Mouse (Mus musculus) splenic B cell, adult 2 months (primary cell): ENCODE data around the gene Kri1.
A peak's percentile ranks its signal among the peaks of the same experiment; 100 is the strongest.

ENCODE experiments used
- DNase-seq: peaks from one replicate; pipeline ENCODE4 v3.0.0-alpha.2; 2011; ENCODE audit warnings: low read depth, low spot score
- H3K27me3 ChIP-seq: 2 replicates; pipeline ENCODE4 v1.6.1; 2012; ENCODE audit warnings: mild to moderate bottlenecking, low read length, moderate library complexity, mixed read lengths; ENCODE audit not compliant: control insufficient read depth, poor library complexity, insufficient read depth, severe bottlenecking
- H3K36me3 ChIP-seq: 2 replicates; pipeline ENCODE4 v1.6.1; 2012; ENCODE audit warnings: mild to moderate bottlenecking, low read length, moderate library complexity, mixed read lengths; ENCODE audit not compliant: control insufficient read depth, poor library complexity, insufficient read depth, severe bottlenecking

The Kri1 gene

DNA sequence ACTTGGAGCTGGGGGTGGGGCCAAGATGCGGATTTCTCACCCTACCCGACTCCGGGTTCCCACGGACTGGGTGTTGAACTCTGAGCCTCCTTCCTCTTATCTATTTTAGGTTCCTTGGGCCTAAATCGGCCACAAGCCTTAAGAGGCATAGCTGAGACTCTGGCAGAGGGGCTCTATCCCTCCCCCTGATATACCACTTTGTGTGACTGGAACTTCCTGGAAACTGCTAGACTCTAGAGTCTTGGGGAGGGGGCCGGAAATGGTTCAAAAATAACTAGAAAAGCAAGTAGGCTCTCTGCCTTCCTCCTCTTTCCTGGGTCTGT, 33.7 kb upstream of the Kri1 start:
- peak; percentile 79 for DNase-seq
- no peaks in the 10 kb centered on the region for H3K36me3 ChIP-seq
- no peaks in the 10 kb centered on the region for H3K27me3 ChIP-seq

DNA sequence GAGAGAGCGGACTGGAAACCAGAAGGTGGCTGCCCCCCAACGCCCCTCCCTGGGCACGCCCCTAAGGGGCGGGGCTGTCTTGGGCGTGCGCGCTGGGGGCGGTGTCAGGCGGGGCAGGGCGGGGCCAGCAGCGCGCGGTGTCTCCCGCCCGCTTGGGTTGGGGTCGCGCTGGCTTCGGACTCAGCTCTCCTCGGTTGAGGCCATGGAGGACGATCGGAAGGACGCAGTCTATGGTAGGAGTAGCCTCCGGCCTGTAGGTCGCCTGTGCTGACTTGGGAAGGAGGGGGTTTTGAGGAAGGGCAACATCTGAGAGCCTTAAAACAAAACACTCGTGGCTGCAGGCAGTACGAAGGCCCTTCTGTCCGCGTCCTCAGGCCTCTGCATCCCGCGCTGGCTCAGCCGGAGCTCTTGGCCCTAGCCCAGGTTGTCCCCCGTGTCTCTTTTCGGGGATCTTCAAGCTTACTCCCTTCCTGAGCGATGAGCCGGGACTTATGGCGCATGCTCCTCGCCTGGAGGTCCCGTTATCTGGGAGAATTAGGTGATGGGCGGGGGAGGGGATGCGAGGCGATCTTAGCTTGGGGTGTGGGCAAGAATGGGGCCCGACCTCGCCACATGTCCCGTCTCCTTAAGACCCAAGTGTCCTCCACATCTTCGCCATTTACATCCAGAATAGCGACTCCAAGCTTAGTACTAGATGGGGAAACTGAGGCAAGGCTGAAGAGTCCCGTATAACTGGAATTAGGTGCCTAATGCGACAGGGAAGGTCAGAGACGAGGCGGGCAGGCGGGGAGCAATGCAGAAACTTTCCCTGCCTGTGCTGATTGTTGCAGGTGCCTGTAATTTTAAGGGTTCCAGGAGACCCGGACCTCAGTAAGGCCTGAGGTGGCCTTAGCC, 33.1 kb upstream of the Kri1 start, which contains the start of gene Slc44a2:
Slc44a2 (plus strand) TSS at position 80 of the 894 bp plus-strand sequence.
- peak; percentile 90 for DNase-seq
- H3K27me3 ChIP-seq = no peaks in the 10 kb centered on the region
- H3K36me3 ChIP-seq = no peaks in the 10 kb centered on the region

DNA sequence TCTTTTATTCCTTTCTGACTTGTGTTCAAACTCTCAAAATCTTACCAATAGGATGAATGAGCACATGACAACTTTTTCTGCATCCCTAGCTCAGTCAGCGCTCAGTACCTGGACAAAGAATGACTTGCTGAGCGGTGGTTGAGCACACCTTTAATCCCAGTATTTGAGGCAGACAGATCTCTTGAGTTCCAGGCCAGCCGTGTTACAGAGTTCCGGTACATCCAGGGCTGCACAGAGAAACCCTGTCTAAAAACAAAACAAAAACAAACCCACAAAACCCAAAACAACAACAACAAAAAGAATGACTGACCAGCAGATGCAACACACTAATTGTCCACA, 32.5 kb upstream of the Kri1 start:
- DNase-seq = peak; percentile 32
- H3K36me3 ChIP-seq = no peaks in the 10 kb centered on the region
- no peaks in the 10 kb centered on the region for H3K27me3 ChIP-seq

GRCm38 (mm10) chr9:21319503-21319902, 31.7 kb upstream of the Kri1 start:
- no peak for DNase-seq
- Histone ChIP-seq H3K36me3 (no peaks in the 10 kb centered on the region), H3K27me3 (no peaks in the 10 kb centered on the region)

DNA sequence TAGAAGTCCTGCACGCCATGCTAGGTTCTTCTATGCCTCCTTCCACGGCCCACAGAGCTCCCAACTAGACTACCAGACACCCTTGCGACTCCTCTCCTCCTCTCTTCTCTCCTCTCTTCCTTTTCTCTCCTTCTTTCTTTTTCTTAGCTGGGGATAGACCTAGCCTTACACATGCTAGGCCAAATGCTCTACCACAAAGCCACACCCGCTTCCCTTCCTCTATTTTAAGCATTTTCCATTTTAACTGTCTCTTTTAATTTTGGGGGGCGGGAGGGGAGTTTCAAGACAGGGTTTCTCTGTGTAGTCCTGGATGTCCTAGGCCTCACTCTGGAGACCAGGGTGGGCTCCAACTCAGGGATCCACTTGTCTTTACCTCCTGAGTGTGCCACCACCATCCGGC, 31.0 kb upstream of the Kri1 start:
- Histone ChIP-seq H3K36me3 (no peaks in the 10 kb centered on the region), H3K27me3 (no peaks in the 10 kb centered on the region)
- DNase-seq = no peak

GRCm38 (mm10) chr9:21316696-21317095, 28.9 kb upstream of the Kri1 start:
- Histone ChIP-seq H3K36me3 (no peaks in the 10 kb centered on the region), H3K27me3 (no peaks in the 10 kb centered on the region)
- DNase-seq = peak; percentile 64

GRCm38 (mm10) chr9:21315421-21315820, 27.7 kb upstream of the Kri1 start:
- H3K27me3 ChIP-seq = no peaks in the 10 kb centered on the region
- no peaks in the 10 kb centered on the region for H3K36me3 ChIP-seq
- no peak for DNase-seq

- no peaks in the 10 kb centered on the region for H3K27me3 ChIP-seq
- H3K36me3 ChIP-seq = no peaks in the 10 kb centered on the region
- DNase-seq = no peak
These were observed 26.8 kb upstream of the Kri1 start for GRCm38 (mm10) chr9:21314367-21315140.

DNA sequence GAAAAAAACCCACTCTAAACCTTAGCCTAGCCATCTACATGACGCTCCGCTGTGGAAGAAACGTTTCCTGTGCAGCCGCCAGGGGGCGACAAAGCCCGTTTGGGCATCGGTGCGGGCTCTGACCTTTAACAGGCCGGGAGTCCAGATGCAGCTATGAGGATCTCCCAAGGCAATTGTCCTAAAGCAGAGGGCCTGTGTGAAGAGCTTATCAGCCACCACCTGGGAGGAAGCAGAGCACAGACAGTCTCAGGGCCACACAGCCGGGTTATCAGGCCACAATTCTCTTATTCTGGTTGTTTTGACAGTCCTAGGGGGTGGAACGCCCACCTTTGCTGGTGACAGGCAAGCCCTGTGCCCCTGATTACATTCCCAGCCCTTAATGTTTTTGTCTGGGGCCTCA, 25.6 kb upstream of the Kri1 start:
- H3K27me3 ChIP-seq = no peaks in the 10 kb centered on the region
- no peaks in the 10 kb centered on the region for H3K36me3 ChIP-seq
- peak; percentile 93 for DNase-seq

GRCm38 (mm10) chr9:21312134-21312533, 24.4 kb upstream of the Kri1 start, which contains the start of gene Ap1m2:
Ap1m2 (minus strand) TSS chr9:21312337.
- DNase-seq = no peak
- no peaks in the 10 kb centered on the region for H3K36me3 ChIP-seq

DNA sequence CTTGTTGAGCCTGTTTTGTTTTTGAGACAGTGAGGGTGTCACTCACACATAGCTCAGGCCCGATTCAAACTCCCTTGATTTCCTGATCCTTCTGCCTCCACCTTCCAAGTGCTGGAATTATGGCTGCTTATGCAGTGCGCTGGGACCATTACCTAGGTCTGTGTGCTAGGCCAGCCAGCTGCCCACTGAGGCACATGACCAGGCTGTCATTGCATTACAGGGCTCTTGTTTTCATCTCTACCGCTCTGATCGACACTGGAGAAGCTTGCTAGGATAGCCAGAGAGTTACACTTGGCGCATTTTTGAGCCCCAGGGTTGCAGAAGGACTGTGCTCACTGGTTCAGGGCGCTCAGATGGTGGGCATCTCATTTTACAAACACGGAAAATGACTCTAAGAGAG, 23.9 kb upstream of the Kri1 start:
- DNase-seq = no peak
- Histone ChIP-seq H3K27me3 (no peaks in the 10 kb centered on the region), H3K36me3 (no peaks in the 10 kb centered on the region)

More at GRCm38 (mm10) chr9:21312134-21312533, 24.4 kb upstream of the Kri1 start, which contains the start of gene Ap1m2:
- H3K27me3 ChIP-seq = no peaks in the 10 kb centered on the region

GRCm38 (mm10) chr9:21309150-21309741, 21.5 kb upstream of the Kri1 start:
- Histone ChIP-seq H3K36me3 (no peaks in the 10 kb centered on the region), H3K27me3 (no peaks in the 10 kb centered on the region)
- peak; percentile 94 for DNase-seq

DNA sequence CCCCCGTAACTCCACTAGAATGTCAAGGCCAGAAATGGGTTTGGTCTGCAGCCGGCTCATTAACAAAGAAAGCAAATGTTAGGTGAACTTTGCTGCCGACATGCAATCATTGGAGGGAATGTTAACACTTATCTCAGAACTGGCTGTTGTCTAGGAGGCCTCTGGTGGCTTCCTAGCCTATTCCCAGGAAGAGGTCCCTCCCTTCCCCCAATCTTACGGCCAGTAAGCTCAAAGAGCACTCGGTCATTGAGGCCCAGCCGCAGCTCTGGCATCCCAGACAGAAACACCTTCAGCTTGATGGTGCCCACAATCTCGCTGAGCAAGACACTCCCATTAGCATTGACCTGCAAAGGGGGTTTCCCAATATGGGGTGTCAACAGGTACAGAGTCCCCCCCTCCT, 17.3 kb upstream of the Kri1 start:
- DNase-seq = no peak
- Histone ChIP-seq H3K36me3 (no peaks in the 10 kb centered on the region), H3K27me3 (no peaks in the 10 kb centered on the region; the same call in 1 of the 2 replicates)

DNA sequence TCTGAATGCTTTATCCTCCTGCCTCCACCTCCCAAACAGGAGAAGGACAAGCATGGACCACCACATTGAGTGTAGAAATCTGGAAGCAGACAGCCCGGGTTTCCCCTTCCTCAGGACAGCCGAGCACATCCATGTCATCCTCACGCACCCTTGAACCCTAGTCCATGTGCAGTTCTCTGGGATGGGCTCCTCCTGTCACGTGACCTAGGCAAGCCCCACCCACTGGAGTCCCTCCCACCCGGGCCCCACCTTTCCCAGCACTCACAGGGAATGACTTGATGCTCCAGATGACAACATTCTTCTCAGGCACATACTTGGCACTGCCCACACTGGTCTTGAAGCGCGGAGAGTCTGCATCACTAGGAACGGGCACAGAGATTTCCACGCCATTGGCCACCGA, 11.2 kb upstream of the Kri1 start:
- Histone ChIP-seq H3K27me3 (no peaks in the 10 kb centered on the region; the same call in 1 of the 2 replicates), H3K36me3 (no peaks in the 10 kb centered on the region)
- DNase-seq = no peak

- Histone ChIP-seq H3K36me3 (no peaks in the 10 kb centered on the region), H3K27me3 (no peaks in the 10 kb centered on the region)
- no peak for DNase-seq
These were observed 4.5 kb upstream of the Kri1 start for GRCm38 (mm10) chr9:21292271-21292670.
